Mouse (Mus musculus) G1E (cell line): ENCODE data around the gene Gm21987.

Experiments
- CTCF ChIP-seq: IDR thresholded peaks from 2 replicates; pipeline ENCODE4 v1.5.1; 2012; ENCODE audit warnings: low read depth, low read length, inconsistent platforms, mixed read lengths
- GATA1 ChIP-seq: IDR thresholded peaks from 2 replicates; pipeline ENCODE4 v1.6.1; 2012; ENCODE audit warnings: borderline replicate concordance, low read length, inconsistent platforms, mixed read lengths

- TF ChIP-seq CTCF (no peak), GATA1 (no peak)
Observed at GRCm38 (mm10) chr16:38392126-38392894, 45.5 kb downstream of the Gm21987 start.
